Mouse (Mus musculus) liver, embryonic 11.5 days (tissue): ENCODE measurements around the gene Snx15. TPM values are rescaled to one million over a fixed set of nuclear protein-coding genes. Genes with fewer than 3 reads are reported as not detected.
A peak's percentile ranks its signal among the peaks of the same experiment; 100 is the strongest.

ENCODE experiments used
- ATAC-seq: fragments of 200-750 bp; cut with Nextera tagmentation; replicated peaks from 2 replicates; pipeline ENCODE4 v1.8.0; 2017; ENCODE audit warnings: moderate number of reproducible peaks, mild to moderate bottlenecking, moderate TSS enrichment, moderate library complexity; ENCODE audit not compliant: low FRiP score
- DNase-seq: peaks from one replicate; pipeline ENCODE4 v3.0.0-alpha.2; 2017; ENCODE audit warnings: low spot score
- H3K27ac ChIP-seq: fragments of 300-500 bp; sonication (generic); 2 replicates; pipeline ENCODE4 v1.5.1; 2014; ENCODE audit warnings: mild to moderate bottlenecking, low read depth, low read length, control low read depth
- H3K27me3 ChIP-seq: fragments of 300-500 bp; sonication (generic); replicated peaks from 2 replicates; pipeline ENCODE4 v1.6.1; 2014; ENCODE audit warnings: low read length, mixed read lengths; ENCODE audit not compliant: control insufficient read depth, insufficient read depth
- H3K36me3 ChIP-seq: fragments of 300-500 bp; sonication (generic); 2 replicates; pipeline ENCODE4 v1.6.1; 2014; ENCODE audit warnings: mild to moderate bottlenecking, low read length, moderate library complexity, mixed read lengths; ENCODE audit not compliant: control insufficient read depth, insufficient read depth
- H3K4me1 ChIP-seq: fragments of 300-500 bp; sonication (generic); replicated peaks from 2 replicates; pipeline ENCODE4 v1.6.1; 2014; ENCODE audit warnings: low read length, mixed read lengths; ENCODE audit not compliant: control insufficient read depth, insufficient read depth
- H3K4me2 ChIP-seq: fragments of 300-500 bp; sonication (generic); 2 replicates; pipeline ENCODE4 v1.6.1; 2014; ENCODE audit warnings: mild to moderate bottlenecking, control low read depth, moderate library complexity
- H3K4me3 ChIP-seq: fragments of 300-500 bp; sonication (generic); 2 replicates; pipeline ENCODE4 v1.5.1; 2014; ENCODE audit warnings: low read depth, low read length, control low read depth
- H3K9ac ChIP-seq: fragments of 300-500 bp; sonication (generic); 2 replicates; pipeline ENCODE4 v1.6.1; 2014; ENCODE audit warnings: low read depth, low read length, control low read depth
- H3K9me3 ChIP-seq: fragments of 300-500 bp; sonication (generic); 2 replicates; pipeline ENCODE4 v1.6.1; 2016; ENCODE audit warnings: low read length, inconsistent platforms, mixed read lengths; ENCODE audit not compliant: control insufficient read depth
- WGBS: fragments of 180-500 bp; shearing (Covaris S2); extraction: QIAGEN DNeasy Blood & Tissue Kit; methylation state at CpG from one replicate; pipeline ENCODE4 v1.1.7; 2014; 5-methylcytosine and 5-hydroxymethylcytosine counted together
- polyA plus RNA-seq: library from polyadenylated mRNA; unstranded; fragments of >200 nt; fragmentation: Nextera tagmentation; extraction: Ambion mirVana; gene quantifications from 2 replicates; pipeline ENCODE4 v1.2.1, GENCODE M21; 2014

Snx15 gene
- 34.6 and 35.1 TPM in 2 replicates for polyA plus RNA-seq

DNA sequence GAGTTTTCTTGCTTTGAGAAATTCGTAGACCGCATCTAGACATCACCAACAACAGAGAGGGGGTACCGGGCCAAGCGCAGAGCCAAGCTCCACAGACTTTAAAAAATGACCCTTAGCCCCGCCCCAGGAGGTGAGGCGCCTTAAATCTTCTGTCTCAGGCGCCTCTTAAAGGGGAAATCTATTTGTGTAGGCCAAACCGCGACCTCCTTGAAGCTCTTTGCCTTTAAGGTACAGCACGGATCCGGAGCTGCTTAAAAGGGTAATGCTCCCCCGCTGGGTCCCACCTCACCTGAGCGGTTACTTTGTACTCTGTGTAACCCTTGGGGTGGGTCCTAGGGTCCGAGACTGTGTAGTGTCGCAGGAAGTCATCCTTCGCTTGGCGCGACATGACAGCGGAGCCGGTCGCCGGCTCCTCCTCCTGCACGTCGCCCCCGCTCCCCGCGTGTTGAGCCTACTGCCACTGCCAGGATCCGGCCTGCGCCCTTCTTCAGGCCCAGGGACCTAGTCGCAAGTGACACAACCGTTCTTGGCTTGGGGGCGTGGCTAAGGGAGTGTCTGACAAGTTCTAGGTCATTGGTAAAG is at the start of gene Snx15:
TSS of gene Snx15 (minus strand) at position 545 of the 582 bp plus-strand sequence.
- ATAC-seq, result peak; percentile 85
- H3K4me3 ChIP-seq, result peak within 1 kb of the TSS; percentile 56

DNA sequence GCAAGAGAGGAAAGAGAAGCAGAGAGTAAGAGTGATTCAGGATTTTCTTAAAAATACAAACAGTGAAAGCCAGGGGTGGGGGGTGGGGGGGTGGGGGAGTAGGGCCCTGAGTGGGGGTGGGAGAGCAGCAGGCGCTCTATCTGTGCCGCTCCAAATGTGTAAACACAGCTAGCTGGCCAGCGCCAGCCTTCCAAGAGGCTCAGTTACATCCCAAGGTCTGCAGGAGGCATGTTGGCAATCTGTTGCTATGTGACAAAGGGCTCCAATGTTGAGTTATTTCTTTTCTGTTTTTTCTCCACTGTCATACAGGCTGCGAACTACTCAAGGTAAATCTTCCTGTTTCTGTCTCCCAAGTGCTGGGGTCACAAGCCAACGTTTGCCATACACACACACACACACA is 46.7 kb upstream of the Snx15 start:
- H3K27ac ChIP-seq, result no peak overlapping the region
- H3K9ac ChIP-seq, result no peak overlapping the region
- H3K4me1 ChIP-seq, result no peaks in the 10 kb centered on the region
- no peaks in the 10 kb centered on the region for H3K9me3 ChIP-seq
- ATAC-seq (no peak), DNase-seq (no peak)
- no peaks in the 10 kb centered on the region for H3K36me3 ChIP-seq
- 35% methylated on average over 5 of the region's 5 CpGs for WGBS
- H3K4me2 ChIP-seq, result no peak overlapping the region
- no peak overlapping the region for H3K4me3 ChIP-seq
- H3K27me3 ChIP-seq, result no peaks in the 10 kb centered on the region

More for the DNA sequence above, at the start of gene Snx15:
- H3K27ac ChIP-seq, result peak within 1 kb of the TSS; percentile 86
- WGBS, result under 1% methylated on average over 32 of the region's 32 CpGs
- peak; percentile 92 for DNase-seq
- H3K36me3 ChIP-seq, result peaks cover 4% of the 10 kb centered on the region; the same call in 1 of the 2 replicates
- H3K4me2 ChIP-seq, result peak within 1 kb of the TSS; percentile 66
- peak within 1 kb of the TSS; percentile 71 for H3K9ac ChIP-seq
- H3K27me3 ChIP-seq, result no peaks in the 10 kb centered on the region
- H3K9me3 ChIP-seq, result no peaks in the 10 kb centered on the region; the same call in 1 of the 2 replicates
- peaks cover 15% of the 10 kb centered on the region for H3K4me1 ChIP-seq

- WGBS, result 70% methylated on average over 8 of the region's 8 CpGs
- Histone ChIP-seq H3K27me3 (no peaks in the 10 kb centered on the region), H3K27ac (no peak overlapping the region), H3K4me3 (no peak overlapping the region), H3K36me3 (no peaks in the 10 kb centered on the region), H3K9me3 (no peaks in the 10 kb centered on the region), H3K9ac (no peak overlapping the region), H3K4me2 (no peak overlapping the region), H3K4me1 (no peaks in the 10 kb centered on the region)
- no peak for ATAC-seq
- DNase-seq, result no peak
Measured at GRCm38 (mm10) chr19:6171215-6171614, 43.1 kb upstream of the Snx15 start.

DNA sequence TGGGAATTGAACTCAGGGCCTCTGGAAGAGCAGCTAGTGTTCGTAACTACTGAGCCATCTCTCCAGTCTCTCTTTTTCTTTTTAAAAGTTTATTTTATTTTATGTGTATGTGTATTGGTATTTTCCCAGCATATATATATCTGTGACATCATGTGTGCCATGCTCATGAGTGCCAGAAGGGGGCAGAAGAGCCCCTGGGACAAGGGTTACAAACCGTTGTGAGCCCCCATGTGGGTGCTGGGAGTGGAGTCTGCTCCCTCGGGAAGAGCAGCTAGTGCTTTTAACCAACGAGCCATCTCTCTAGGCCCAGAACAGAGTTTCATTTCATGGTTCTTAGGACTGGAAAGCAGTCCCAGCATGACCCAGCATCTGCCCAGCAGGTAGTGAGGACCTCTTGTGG is 38.6 kb upstream of the Snx15 start:
- Histone ChIP-seq H3K9me3 (no peaks in the 10 kb centered on the region), H3K27ac (no peak overlapping the region), H3K9ac (no peak overlapping the region), H3K4me1 (no peaks in the 10 kb centered on the region), H3K4me3 (no peak overlapping the region), H3K4me2 (no peak overlapping the region), H3K36me3 (no peaks in the 10 kb centered on the region), H3K27me3 (no peaks in the 10 kb centered on the region)
- WGBS, result 69% methylated on average over 4 of the region's 4 CpGs
- DNase-seq (no peak), ATAC-seq (no peak)

DNA sequence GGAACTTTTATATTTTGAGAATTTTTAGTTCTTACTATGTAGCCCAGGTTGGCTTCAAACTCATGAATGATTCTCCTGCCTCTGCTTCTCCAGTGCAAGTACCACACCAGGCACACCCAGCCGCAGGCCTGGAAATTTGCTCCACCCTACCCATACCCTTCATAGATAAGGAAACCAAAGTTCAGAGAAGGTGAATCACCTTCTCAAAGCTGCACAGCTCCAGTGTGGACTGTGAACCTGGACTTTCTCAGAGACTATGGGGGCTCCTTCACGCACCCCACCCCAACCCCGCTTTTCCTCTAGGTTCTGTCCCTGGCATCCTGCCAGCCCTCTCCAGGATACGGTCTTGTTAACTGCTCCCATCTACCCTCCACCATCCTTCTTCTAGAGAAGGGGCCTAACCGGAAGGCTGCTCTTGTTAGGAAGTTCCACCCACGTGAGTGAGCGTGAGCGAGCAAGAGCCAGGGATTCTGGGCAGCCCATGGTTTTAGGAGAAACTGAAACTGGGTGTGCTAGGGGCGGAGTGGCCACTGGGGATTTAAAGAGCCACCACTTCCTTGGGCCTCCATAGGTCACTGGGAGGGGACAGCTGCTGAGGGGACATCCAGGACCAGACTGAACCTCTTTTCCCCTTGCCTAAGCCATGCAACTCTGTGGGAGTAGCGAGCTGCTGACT is 35.9 kb upstream of the Snx15 start:
- 66% methylated on average over 10 of the region's 10 CpGs for WGBS
- DNase-seq, result no peak
- H3K4me2 ChIP-seq, result no peak overlapping the region

GRCm38 (mm10) chr19:6157220-6157619 is 29.1 kb upstream of the Snx15 start:
- ATAC-seq, result no peak
- H3K4me1 ChIP-seq, result no peaks in the 10 kb centered on the region
- WGBS, result 55% methylated on average over 6 of the region's 6 CpGs

More for the DNA sequence above, 35.9 kb upstream of the Snx15 start:
- H3K4me3 ChIP-seq, result no peak overlapping the region
- no peaks in the 10 kb centered on the region for H3K4me1 ChIP-seq
- H3K27me3 ChIP-seq, result no peaks in the 10 kb centered on the region
- no peaks in the 10 kb centered on the region for H3K36me3 ChIP-seq
- no peak for ATAC-seq
- no peaks in the 10 kb centered on the region for H3K9me3 ChIP-seq
- H3K27ac ChIP-seq, result no peak overlapping the region
- no peak overlapping the region for H3K9ac ChIP-seq

DNA sequence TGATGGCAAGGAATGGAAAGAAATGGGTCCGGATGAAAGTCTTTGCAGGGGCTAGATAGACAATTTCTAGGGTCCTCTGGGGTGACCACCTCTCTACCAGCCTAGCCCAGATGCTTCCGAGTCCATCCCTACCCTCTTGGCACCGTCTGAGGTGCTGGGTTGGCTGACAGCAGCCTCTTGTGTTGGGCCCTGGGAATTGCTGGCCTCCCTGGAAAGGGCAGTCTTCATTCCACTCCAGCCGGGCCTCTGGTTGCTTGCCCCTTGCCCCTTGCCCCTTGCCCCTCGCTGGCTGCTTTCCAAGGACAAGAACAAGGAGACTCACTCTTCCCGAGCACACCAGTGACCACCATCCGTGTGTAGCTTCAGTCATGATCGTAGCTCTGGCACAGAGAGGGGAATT is 28.3 kb upstream of the Snx15 start:
- Histone ChIP-seq H3K4me1 (no peaks in the 10 kb centered on the region), H3K27ac (no peak overlapping the region), H3K9me3 (no peaks in the 10 kb centered on the region), H3K9ac (no peak overlapping the region), H3K4me2 (no peak overlapping the region), H3K27me3 (no peaks in the 10 kb centered on the region), H3K36me3 (no peaks in the 10 kb centered on the region), H3K4me3 (no peak overlapping the region)
- 66% methylated on average over 8 of the region's 8 CpGs for WGBS
- ATAC-seq (no peak), DNase-seq (no peak)

More at GRCm38 (mm10) chr19:6157220-6157619, 29.1 kb upstream of the Snx15 start:
- Histone ChIP-seq H3K36me3 (no peaks in the 10 kb centered on the region), H3K9me3 (no peaks in the 10 kb centered on the region), H3K4me2 (no peak overlapping the region), H3K27me3 (no peaks in the 10 kb centered on the region), H3K9ac (no peak overlapping the region), H3K27ac (no peak overlapping the region), H3K4me3 (no peak overlapping the region)
- no peak for DNase-seq

DNA sequence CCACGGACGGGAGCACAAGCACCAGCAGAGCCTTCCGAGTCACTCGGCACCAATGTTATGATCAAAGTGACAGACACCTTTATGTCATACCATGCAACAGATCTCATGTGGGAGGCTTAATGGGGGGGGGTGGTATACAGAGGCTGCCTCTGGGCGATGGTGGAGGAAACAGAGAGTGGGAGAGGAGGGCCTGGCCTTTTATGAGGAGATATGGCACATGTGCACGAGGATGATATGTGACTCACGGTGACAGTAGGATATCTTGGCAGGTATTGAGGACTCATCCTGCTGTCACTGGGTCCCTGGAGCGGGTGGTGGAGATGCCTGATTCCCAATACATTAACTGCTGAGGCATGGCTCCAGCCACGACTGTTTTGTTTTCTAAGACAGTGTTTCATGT is 27.1 kb upstream of the Snx15 start:
- no peak overlapping the region for H3K4me3 ChIP-seq
- no peak overlapping the region for H3K4me2 ChIP-seq
- no peaks in the 10 kb centered on the region for H3K9me3 ChIP-seq
- H3K36me3 ChIP-seq, result no peaks in the 10 kb centered on the region
- no peak overlapping the region for H3K27ac ChIP-seq
- H3K27me3 ChIP-seq, result no peaks in the 10 kb centered on the region
- ATAC-seq (no peak; the same call in 1 of the 2 replicates), DNase-seq (no peak)
- no peaks in the 10 kb centered on the region for H3K4me1 ChIP-seq
- H3K9ac ChIP-seq, result no peak overlapping the region
- WGBS, result 73% methylated on average over 9 of the region's 9 CpGs

- Histone ChIP-seq H3K4me1 (peaks cover 4% of the 10 kb centered on the region; the same call in 1 of the 2 replicates), H3K27ac (no peak overlapping the region), H3K4me2 (no peak overlapping the region), H3K36me3 (no peaks in the 10 kb centered on the region), H3K9ac (no peak overlapping the region), H3K27me3 (no peaks in the 10 kb centered on the region), H3K9me3 (no peaks in the 10 kb centered on the region), H3K4me3 (no peak overlapping the region)
- DNase-seq, result no peak
- WGBS, result 69% methylated on average over 5 of the region's 5 CpGs
- ATAC-seq, result no peak
Measured at GRCm38 (mm10) chr19:6144842-6145241, 16.7 kb upstream of the Snx15 start.
